Mouse (Mus musculus) CH12.LX (cell line): ENCODE data around the gene Sprr2b. TPM values are rescaled to one million over a fixed set of nuclear protein-coding genes. Genes with fewer than 3 reads are reported as not detected.

ENCODE experiments used
- DNase-seq: peaks from one replicate; pipeline ENCODE4 v3.0.0-alpha.2; 2013; ENCODE audit errors: extremely low read depth
- H3K27ac ChIP-seq: 2 replicates; pipeline ENCODE4 v1.5.1; 2012; ENCODE audit warnings: low read depth, mild to moderate bottlenecking, control low read depth, moderate library complexity; ENCODE audit not compliant: insufficient read depth
- H3K27me3 ChIP-seq: replicated peaks from 2 replicates; pipeline ENCODE3; 2012; ENCODE audit warnings: inconsistent platforms
- H3K36me3 ChIP-seq, 2 experiments: replicated peaks in 1 of 2; 2 replicates each; pipeline versions ENCODE3 to v1.6.1; 2012; ENCODE audit warnings: inconsistent platforms in 1 of 2, low read length in 1 of 2, mild to moderate bottlenecking in 1 of 2, mixed read lengths in 1 of 2, moderate library complexity in 1 of 2; ENCODE audit not compliant: control insufficient read depth in 1 of 2, insufficient read depth in 1 of 2
- H3K4me1 ChIP-seq, 2 experiments: 2 replicates each; pipeline ENCODE4 v1.6.1; 2012; ENCODE audit warnings: inconsistent platforms in 1 of 2, moderate library complexity in 1 of 2; ENCODE audit not compliant: insufficient read depth in 2 of 2, control insufficient read depth in 1 of 2
- H3K4me2 ChIP-seq: 2 replicates; pipeline ENCODE4 v1.6.1; 2012; ENCODE audit warnings: low read depth, mild to moderate bottlenecking, control low read depth; ENCODE audit not compliant: poor library complexity, insufficient read depth, severe bottlenecking
- H3K4me3 ChIP-seq, 3 experiments: fragments of 150-350 bp in 1 of 3; sonication (generic) in 1 of 3; replicated peaks in 1 of 3; 2 replicates each; pipeline versions ENCODE3 to v1.5.1; 2011 to 2012; ENCODE audit warnings: low read depth in 2 of 3, low read length in 2 of 3, mild to moderate bottlenecking in 2 of 3, moderate library complexity in 2 of 3, control low read depth in 1 of 3, improper control_type of control experiment in 1 of 3, inconsistent platforms in 1 of 3, mixed read lengths in 1 of 3; ENCODE audit not compliant: poor library complexity in 1 of 3
- H3K79me2 ChIP-seq: replicated peaks from 2 replicates; pipeline ENCODE4 v1.6.1; 2012; ENCODE audit warnings: mild to moderate bottlenecking, moderate library complexity; ENCODE audit not compliant: control insufficient read depth, poor library complexity, insufficient read depth, severe bottlenecking; ENCODE audit errors: extremely low read depth
- H3K9ac ChIP-seq: 2 replicates; pipeline ENCODE4 v1.6.1; 2012; ENCODE audit warnings: low read depth, mild to moderate bottlenecking, control low read depth, moderate library complexity; ENCODE audit not compliant: insufficient read depth
- H3K9me3 ChIP-seq: replicated peaks from 2 replicates; pipeline ENCODE3; 2012; ENCODE audit warnings: low read length, inconsistent platforms, mixed read lengths
- CTCF ChIP-seq, 2 experiments: IDR thresholded peaks in 1 of 2; conservative IDR thresholded peaks in 1 of 2; 2 replicates each; pipeline ENCODE4 v1.5.1; 2011 to 2012; ENCODE audit warnings: low read depth in 2 of 2, low read length in 2 of 2, improper control_type of control experiment in 1 of 2, inconsistent platforms in 1 of 2, mild to moderate bottlenecking in 1 of 2, moderate library complexity in 1 of 2
- E2F4 ChIP-seq: IDR thresholded peaks from 2 replicates; pipeline ENCODE4 v1.6.1; 2011; ENCODE audit warnings: low read depth, low read length, improper control_type of control experiment; ENCODE audit not compliant: insufficient replicate concordance
- ETS1 ChIP-seq: conservative IDR thresholded peaks from 2 replicates; pipeline ENCODE4 v1.6.1; 2012; ENCODE audit warnings: low read depth, mild to moderate bottlenecking, inconsistent platforms, low read length, improper control_type of control experiment, moderate library complexity
- HCFC1 ChIP-seq: IDR thresholded peaks from 2 replicates; pipeline ENCODE4 v1.6.1; 2012; ENCODE audit warnings: low read depth, mild to moderate bottlenecking, inconsistent platforms, low read length, improper control_type of control experiment
- IRF4 ChIP-seq: IDR thresholded peaks from 2 replicates; pipeline ENCODE4 v1.6.1; 2014; ENCODE audit warnings: low read depth, mild to moderate bottlenecking, inconsistent platforms, low read length, improper control_type of control experiment
- JUN ChIP-seq: IDR thresholded peaks from 2 replicates; pipeline ENCODE4 v1.6.1; 2011; ENCODE audit warnings: low read depth, mild to moderate bottlenecking, low read length, improper control_type of control experiment, moderate library complexity; ENCODE audit not compliant: insufficient read depth
- JUND ChIP-seq: conservative IDR thresholded peaks from 2 replicates; pipeline ENCODE4 v1.6.1; 2011; ENCODE audit warnings: low read depth, low read length, improper control_type of control experiment
- MAFK ChIP-seq: IDR thresholded peaks from 2 replicates; pipeline ENCODE4 v1.6.1; 2011; ENCODE audit warnings: low read length, improper control_type of control experiment; ENCODE audit not compliant: insufficient replicate concordance
- MAX ChIP-seq: IDR thresholded peaks from 2 replicates; pipeline ENCODE4 v1.6.1; 2011; ENCODE audit warnings: low read length, improper control_type of control experiment
- MAZ ChIP-seq: IDR thresholded peaks from 2 replicates; pipeline ENCODE4 v1.6.1; 2012; ENCODE audit warnings: low read depth, mild to moderate bottlenecking, inconsistent platforms, low read length, improper control_type of control experiment, moderate library complexity
- MYC ChIP-seq: IDR thresholded peaks from 2 replicates; pipeline ENCODE4 v1.6.1; 2011; ENCODE audit warnings: low read depth, mild to moderate bottlenecking, improper control_type of control experiment, low read length
- NRF1 ChIP-seq: IDR thresholded peaks from 2 replicates; pipeline ENCODE4 v1.6.1; 2014; ENCODE audit warnings: low read depth, mild to moderate bottlenecking, inconsistent platforms, low read length, improper control_type of control experiment, moderate library complexity
- POLR2A ChIP-seq: IDR thresholded peaks from 2 replicates; pipeline ENCODE4 v1.6.1; 2011; ENCODE audit warnings: low read depth, mild to moderate bottlenecking, improper control_type of control experiment, low read length
- RCOR1 ChIP-seq: conservative IDR thresholded peaks from 2 replicates; pipeline ENCODE4 v1.6.1; 2012; ENCODE audit warnings: low read depth, mild to moderate bottlenecking, inconsistent platforms, low read length, improper control_type of control experiment
- TCF12 ChIP-seq: IDR thresholded peaks from 2 replicates; pipeline ENCODE4 v1.6.1; 2014; ENCODE audit warnings: low read depth, mild to moderate bottlenecking, inconsistent platforms, low read length, improper control_type of control experiment
- USF2 ChIP-seq: conservative IDR thresholded peaks from 2 replicates; pipeline ENCODE4 v1.6.1; 2011; ENCODE audit warnings: low read depth, low read length, improper control_type of control experiment
- ZKSCAN1 ChIP-seq: IDR thresholded peaks from 2 replicates; pipeline ENCODE4 v1.6.1; 2012; ENCODE audit warnings: low read depth, inconsistent platforms, low read length, improper control_type of control experiment, borderline replicate concordance
- dilution Hi-C: fragments of 300-500 bp; cut with MboI; formaldehyde crosslinking; loops from 2 replicates; pipeline ENCODE4 v1.14.3; 2020; ENCODE audit warnings: low sequenced_read_pairs; ENCODE audit not compliant: extremely low pct_unique_long_range_greater_than_20kb, extremely low pct_ligation_motif_present
- in situ Hi-C: fragments of 300-500 bp; cut with MboI; formaldehyde crosslinking; loops from 3 replicates; pipeline ENCODE4 v1.14.3; 2019; ENCODE audit warnings: low sequenced_read_pairs, low pct_ligation_motif_present, low pct_unique_long_range_greater_than_20kb, mixed read lengths
- polyA plus RNA-seq: library from polyadenylated mRNA; unstranded; fragments of >175 nt; gene quantifications from 2 replicates; pipeline ENCODE4 v1.2.1, GENCODE M21; 2012; ENCODE audit warnings: low read depth; ENCODE audit not compliant: insufficient read length
- total RNA-seq, 2 experiments: library from RNA; depleted of rRNA; stranded (reverse); fragments of 300-350 nt in 1 of 2; fragments of >200 nt in 1 of 2; gene quantifications; 2 replicates each; pipeline ENCODE4 v1.2.3; 2012 to 2014

Sprr2b gene
- total and polyA plus RNA-seq, 3 experiments: not detected

- Histone ChIP-seq H3K4me3 (no peak overlapping the region), H3K36me3 (no peaks in the 10 kb centered on the region), H3K9me3 (peaks cover 18% of the 10 kb centered on the region), H3K4me2 (no peak overlapping the region), H3K4me1 (no peaks in the 10 kb centered on the region), H3K9ac (no peak overlapping the region), H3K27me3 (no peaks in the 10 kb centered on the region), H3K27ac (no peak overlapping the region), H3K79me2 (no peaks in the 10 kb centered on the region)
- in situ Hi-C loops: no loop called here
- DNase-seq: no peak
- dilution Hi-C loops: no loop called here
- no peak for TF ChIP-seq RCOR1
- no peak for TF ChIP-seq JUN
- no peak for TF ChIP-seq ZKSCAN1
- TF ChIP-seq TCF12: no peak
- no peak for TF ChIP-seq CTCF (conservative IDR thresholded peaks at IDR 0.05 in 1 of 2, IDR thresholded peaks at IDR 0.05 in 1 of 2; ENCODE audit: low read depth in 2 of 2, low read length in 2 of 2)
- no peak for TF ChIP-seq ETS1
Observed at GRCm38 (mm10) chr3:92317384-92317783, 964 bp downstream of the Sprr2b start.

DNA sequence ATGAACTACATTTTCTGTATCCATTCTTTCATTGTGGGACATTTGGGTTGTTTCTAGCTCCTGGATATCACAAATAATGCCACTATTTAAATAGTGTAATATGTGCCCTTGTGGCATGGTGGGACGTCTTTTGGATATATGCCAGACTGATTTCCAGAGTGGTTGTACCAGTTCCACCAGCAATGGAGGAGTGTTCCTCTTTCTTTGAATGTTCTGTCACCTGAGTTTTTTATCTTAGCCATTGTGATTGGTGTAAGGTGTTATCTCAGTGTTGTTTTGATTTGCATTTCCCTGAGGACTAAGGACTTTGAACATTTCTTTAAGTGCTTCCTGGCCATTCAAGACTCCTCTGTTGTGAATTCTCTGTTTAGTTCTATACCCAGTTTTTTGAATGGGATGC, 19.9 kb downstream of the Sprr2b start:
- no peak for TF ChIP-seq POLR2A
- no peak for TF ChIP-seq HCFC1
- TF ChIP-seq MAZ: no peak
- no peak for TF ChIP-seq MAX
- H3K4me1 ChIP-seq: no peaks in the 10 kb centered on the region
- in situ Hi-C loops: no loop called here
- H3K9ac ChIP-seq: no peak overlapping the region
- no peak for DNase-seq
- no peaks in the 10 kb centered on the region for H3K36me3 ChIP-seq
- H3K27ac ChIP-seq: no peak overlapping the region
- H3K4me3 ChIP-seq: no peak overlapping the region
- H3K9me3 ChIP-seq: peaks cover 28% of the 10 kb centered on the region
- no peaks in the 10 kb centered on the region for H3K79me2 ChIP-seq
- dilution Hi-C loops: no loop called here
- H3K27me3 ChIP-seq: no peaks in the 10 kb centered on the region
- no peak overlapping the region for H3K4me2 ChIP-seq

DNA sequence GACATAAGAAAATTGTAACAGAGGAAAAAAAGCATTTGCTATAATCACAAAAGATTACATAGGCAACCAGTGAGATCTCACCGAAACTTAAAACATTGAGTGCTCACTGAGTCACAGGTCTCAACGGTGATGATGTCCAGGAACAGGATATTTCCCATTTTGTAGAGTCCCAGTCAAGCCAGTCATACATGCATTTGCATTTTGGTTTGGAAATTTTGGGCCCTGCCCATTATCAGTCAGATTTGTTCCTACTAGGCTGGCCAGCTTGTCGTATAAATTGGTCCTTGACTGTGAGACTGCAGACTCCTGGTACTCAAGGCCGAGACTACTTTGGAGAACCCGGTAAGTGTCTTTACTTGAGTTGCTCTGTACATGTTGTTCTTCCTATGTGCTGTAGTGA, 22.4 kb downstream of the Sprr2b start, which contains the start of gene Sprr2d:
TSS of gene Sprr2d (plus strand) at position 301 of the 400 bp plus-strand sequence.
- H3K9ac ChIP-seq: no peak within 1 kb of the TSS
- no peaks in the 10 kb centered on the region for H3K27me3 ChIP-seq
- H3K27ac ChIP-seq: no peak within 1 kb of the TSS
- H3K4me1 ChIP-seq: no peaks in the 10 kb centered on the region
- no peak for DNase-seq
- H3K79me2 ChIP-seq: no peaks in the 10 kb centered on the region
- in situ Hi-C loops (no loop called here), dilution Hi-C loops (no loop called here)
- no peak within 1 kb of the TSS for H3K4me3 ChIP-seq
- no peak within 1 kb of the TSS for H3K4me2 ChIP-seq
- H3K36me3 ChIP-seq: no peaks in the 10 kb centered on the region
- TF ChIP-seq TCF12: no peak
- no peak for TF ChIP-seq POLR2A
- TF ChIP-seq JUN: no peak
- TF ChIP-seq IRF4: no peak
- no peak for TF ChIP-seq E2F4
- no peak for TF ChIP-seq NRF1
- TF ChIP-seq USF2: no peak
- TF ChIP-seq MYC: no peak
- TF ChIP-seq MAFK: no peak
- TF ChIP-seq JUND: no peak
- no peak for TF ChIP-seq RCOR1
- peaks cover 24% of the 10 kb centered on the region for H3K9me3 ChIP-seq
